Mouse (Mus musculus): ENCODE data around the gene Bcl7c. TPM values are rescaled to one million over a fixed set of nuclear protein-coding genes. Genes with fewer than 3 reads are reported as not detected.

Bcl7c gene
- total RNA-seq, 2 experiments from 2014 or later, result 32.7 to 39.9 TPM

DNA sequence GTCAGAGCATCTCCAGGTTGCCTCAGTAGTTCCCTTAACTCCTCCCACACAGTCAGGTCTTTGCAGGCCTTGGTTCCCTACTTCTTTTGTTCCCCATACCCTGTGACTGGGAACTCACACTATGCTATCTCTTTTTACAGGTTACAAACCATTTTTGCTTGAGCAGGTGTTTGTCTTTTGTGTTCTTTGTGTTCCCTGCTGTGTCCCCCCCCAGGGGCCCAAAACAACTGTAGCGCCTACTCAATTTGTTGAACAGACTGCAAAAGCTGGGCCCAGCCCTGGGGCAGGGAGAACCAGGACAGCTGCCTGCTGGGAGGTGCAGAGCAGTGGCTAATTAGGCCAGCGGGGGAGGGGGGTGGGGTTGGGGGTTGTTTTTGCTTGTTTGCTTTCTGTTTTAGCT, 90.8 kb downstream of the Bcl7c start:
- Histone ChIP-seq H3K27ac (no peak overlapping the region), H3K4me3 (no peak overlapping the region)
- intact Hi-C loops (cut with DNase I), result no loop called here
- DNase-seq (ENCODE audit: extremely low spot score in 1 of 2, low spot score in 2 of 2), result no peak
- no peak for TF ChIP-seq CTCF (IDR thresholded peaks at IDR 0.05)

DNA sequence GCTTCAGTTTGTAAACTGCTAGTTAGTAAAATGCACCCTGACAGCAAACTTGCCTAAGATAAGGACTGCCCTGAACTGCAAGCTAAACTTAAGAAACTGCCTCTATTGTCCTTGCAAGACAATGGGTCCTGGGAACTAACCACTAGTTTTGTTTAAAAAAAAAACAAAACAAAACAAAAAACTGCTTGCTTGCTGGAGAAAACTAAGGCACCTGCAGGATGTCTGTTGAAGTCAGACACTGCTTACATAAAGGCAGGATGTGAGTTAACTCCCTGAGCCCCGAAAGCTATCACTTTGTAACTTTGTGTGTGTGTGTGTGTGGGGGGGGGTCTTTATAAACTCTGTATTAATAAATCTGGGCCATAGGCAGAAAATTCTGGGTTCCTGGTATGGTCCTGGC, 91.9 kb downstream of the Bcl7c start:
- Histone ChIP-seq H3K27ac (no peak overlapping the region), H3K4me3 (no peak overlapping the region)
- no peak for DNase-seq (ENCODE audit: extremely low spot score in 1 of 2, low spot score in 2 of 2)
- no peak for TF ChIP-seq CTCF (IDR thresholded peaks at IDR 0.05)
- intact Hi-C loops (cut with DNase I), result no loop called here

DNA sequence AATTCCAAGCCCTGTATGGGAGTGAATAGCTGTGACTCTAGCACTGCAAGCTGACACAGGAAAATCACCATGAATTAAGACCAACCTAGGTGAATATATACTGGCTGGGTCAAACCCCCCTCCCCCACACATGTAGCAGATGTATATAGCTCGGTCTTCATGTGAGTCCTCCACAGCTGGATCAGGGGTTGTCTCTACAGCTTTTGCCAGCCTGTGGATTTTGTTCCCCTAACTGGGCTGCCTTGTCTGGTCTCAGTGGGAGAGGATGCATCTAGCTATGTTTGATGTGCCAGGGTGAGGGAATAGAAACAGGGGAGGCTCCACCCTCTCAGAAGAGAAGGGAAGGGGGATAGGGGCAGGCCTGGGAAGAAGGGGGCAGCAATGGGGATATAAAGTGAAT, 92.4 kb downstream of the Bcl7c start:
- intact Hi-C loops (cut with DNase I), result no loop called here
- no peak overlapping the region for H3K4me3 ChIP-seq
- no peak for TF ChIP-seq CTCF (IDR thresholded peaks at IDR 0.05)

DNA sequence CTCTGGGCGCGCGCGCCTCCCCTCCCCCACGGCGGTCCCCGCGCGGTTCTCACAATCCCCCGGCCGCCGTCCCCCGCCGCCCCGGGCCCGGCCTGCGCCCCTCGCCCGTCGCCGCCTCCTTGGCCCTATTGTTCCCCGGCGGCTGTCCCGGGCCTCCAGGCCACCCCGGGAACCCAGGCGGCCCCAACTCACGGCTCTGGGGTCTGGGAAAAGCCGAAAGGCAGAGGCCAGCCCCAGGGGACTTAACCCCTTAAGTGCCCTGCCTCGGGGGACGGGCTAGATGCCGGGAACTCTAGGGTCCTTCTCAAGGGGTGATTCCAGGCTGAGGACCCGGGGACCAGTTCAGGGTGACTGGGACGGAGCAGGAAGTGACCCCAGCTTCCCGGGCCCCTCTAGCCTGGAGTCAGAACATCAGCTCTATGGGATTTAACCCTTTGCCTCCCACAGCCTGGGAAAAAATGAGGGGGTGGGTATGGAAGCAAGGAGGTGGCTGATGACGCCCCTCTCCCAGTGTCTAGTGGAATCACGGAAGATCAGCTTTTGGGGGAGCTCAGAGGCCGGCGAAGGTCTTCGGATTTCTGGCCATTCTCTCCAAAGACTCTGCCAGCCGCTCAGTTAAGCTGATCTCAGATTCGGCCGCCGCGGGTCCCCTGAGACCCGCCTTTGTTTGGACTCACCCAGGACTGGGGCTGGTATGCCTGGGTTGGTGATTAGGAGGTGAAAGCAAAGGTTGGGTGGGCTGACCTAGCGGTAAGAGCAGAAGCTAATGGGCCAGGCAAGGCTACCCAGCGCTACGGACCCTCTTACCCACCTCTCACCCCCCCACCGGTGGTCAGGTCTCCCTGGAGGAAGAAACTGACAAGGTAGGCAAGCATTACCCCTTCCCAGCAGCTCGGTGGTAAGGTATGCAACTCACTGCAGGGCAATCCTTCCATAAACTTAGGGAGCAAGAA, 93.6 kb downstream of the Bcl7c start, which contains the start of gene Zfp629:
TSS of gene Zfp629 (minus strand) at position 907 of the 953 bp plus-strand sequence.
- peak within 1 kb of the TSS; percentile 91 for H3K27ac ChIP-seq
- peak; percentile 69 to 76 for DNase-seq (ENCODE audit: extremely low spot score in 1 of 2, low spot score in 2 of 2)
- peak within 1 kb of the TSS; percentile 98 for H3K4me3 ChIP-seq
- intact Hi-C loops (cut with DNase I), result no loop called here
- no peak for TF ChIP-seq CTCF (IDR thresholded peaks at IDR 0.05)

More for the DNA sequence above, 92.4 kb downstream of the Bcl7c start:
- no peak overlapping the region for H3K27ac ChIP-seq
- no peak for DNase-seq (ENCODE audit: extremely low spot score in 1 of 2, low spot score in 2 of 2)

DNA sequence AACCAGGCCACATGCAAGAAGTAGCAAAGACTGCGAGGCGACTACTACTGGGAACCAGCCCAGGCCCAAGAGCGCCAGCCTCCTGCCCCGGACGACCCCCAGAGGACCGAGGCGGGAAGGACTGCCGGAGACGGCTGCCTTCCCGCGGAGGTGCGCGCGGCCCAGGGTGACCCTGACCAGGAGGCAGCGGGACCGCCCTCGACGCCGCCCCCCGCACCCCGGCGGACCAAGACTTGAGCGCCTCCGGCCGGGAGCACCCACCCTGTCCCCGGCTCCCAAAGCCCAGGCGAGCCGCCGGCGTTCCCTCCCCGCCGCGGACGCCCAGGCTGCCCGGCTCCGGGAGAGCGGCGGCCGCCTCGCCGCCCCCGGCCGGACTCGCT, 94.2 kb downstream of the Bcl7c start:
- intact Hi-C loops (cut with DNase I), result no loop called here
- no peak for TF ChIP-seq CTCF (IDR thresholded peaks at IDR 0.05)
- DNase-seq (ENCODE audit: extremely low spot score in 1 of 2, low spot score in 2 of 2), result peak in 1 of 2 experiments; percentile 47
- H3K4me3 ChIP-seq, result peak overlapping the region; percentile 98
- H3K27ac ChIP-seq, result peak overlapping the region; percentile 91

DNA sequence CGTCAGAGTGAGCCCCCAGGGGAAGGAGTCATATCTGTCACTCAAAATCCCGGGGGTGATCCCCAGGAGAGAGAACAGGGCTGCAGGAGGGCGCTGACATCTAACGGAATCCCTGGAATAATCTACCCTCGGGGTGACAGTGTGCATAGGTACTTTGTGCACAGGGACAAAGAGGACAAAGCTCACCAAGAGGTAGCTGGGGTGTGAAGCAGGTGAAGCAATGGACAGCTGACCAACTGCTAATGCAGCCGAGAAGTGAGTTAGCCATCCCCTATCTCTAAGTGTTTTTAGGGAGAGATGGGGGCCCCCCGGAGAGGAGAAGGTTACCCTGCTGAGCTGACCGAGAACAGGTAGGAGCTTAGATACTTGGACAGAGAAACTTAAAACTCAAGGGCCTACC, 94.6 kb downstream of the Bcl7c start:
- DNase-seq (ENCODE audit: extremely low spot score in 1 of 2, low spot score in 2 of 2), result no peak
- TF ChIP-seq CTCF (IDR thresholded peaks at IDR 0.05), result no peak
- H3K4me3 ChIP-seq, result peak overlapping the region; percentile 98
- H3K27ac ChIP-seq, result peak overlapping the region; percentile 91; the same call in 1 of the 2 replicates
- intact Hi-C loops (cut with DNase I), result no loop called here

DNA sequence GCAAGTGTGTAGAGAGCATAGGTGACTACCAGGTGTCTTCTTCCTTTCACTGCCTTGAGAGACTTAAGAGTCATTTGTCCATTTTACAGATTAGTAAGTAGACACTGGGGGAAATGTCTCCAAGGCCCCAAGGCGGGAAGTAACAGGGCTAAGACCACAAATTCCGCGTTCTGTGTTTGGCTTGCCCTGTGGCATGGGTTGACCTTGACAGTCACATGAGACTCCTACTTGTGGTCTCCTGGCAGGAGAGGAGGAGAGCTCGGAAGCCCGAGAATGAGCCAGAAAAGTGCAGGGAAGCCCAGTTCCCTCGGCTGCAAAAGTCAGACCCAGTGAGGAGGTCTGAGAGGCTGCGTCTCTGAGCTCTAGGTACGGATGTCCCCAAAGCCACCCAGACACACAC, 95.2 kb downstream of the Bcl7c start:
- DNase-seq (ENCODE audit: extremely low spot score in 1 of 2, low spot score in 2 of 2), result no peak
- Histone ChIP-seq H3K4me3 (no peak overlapping the region; the same call in 1 of the 2 replicates), H3K27ac (no peak overlapping the region)
- TF ChIP-seq CTCF (IDR thresholded peaks at IDR 0.05), result no peak
- intact Hi-C loops (cut with DNase I), result no loop called here

DNA sequence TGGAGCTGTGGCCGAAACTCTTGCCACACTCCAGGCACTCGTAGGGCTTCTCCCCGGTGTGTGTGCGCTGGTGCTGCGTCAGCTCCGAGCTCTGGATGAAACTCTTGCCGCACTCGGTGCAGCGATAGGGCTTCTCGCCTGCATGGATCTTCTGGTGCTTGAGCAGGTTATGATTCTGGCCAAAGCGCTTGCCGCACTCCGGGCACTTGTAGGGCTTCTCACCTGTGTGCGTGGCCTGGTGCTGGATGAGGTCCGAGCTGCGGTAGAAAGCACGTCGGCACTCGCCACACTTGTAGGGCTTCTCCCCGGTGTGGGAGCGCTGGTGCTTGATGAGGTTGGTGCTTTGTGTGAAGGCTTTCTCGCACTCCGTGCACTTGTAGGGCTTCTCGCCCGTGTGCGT, 97.2 kb downstream of the Bcl7c start:
- no peak for DNase-seq (ENCODE audit: extremely low spot score in 1 of 2, low spot score in 2 of 2)
- no peak overlapping the region for H3K4me3 ChIP-seq
- intact Hi-C loops (cut with DNase I), result no loop called here

More for the DNA sequence above, 97.2 kb downstream of the Bcl7c start:
- no peak overlapping the region for H3K27ac ChIP-seq
- no peak for TF ChIP-seq CTCF (IDR thresholded peaks at IDR 0.05)

Small RNA genes within 50 kb of the gene (microRNA-seq; reads per million reads assigned to microRNA genes)
- 0 reads per million in 2 experiments for gene Mir762

Other genes with a start within 250 kb of the Bcl7c start
- 10 to 100 TPM; 28.4 to 33.4 TPM for gene Prr14, start 249.3 kb downstream of the Bcl7c start, total RNA-seq (2021)
- 10 to 100 TPM; 62.3 to 63.9 TPM for gene Fbrs, start 229.7 kb downstream of the Bcl7c start, total RNA-seq (2021)
- 100 to 1,000 TPM; 122 to 126 TPM for gene Srcap, start 196.9 kb downstream of the Bcl7c start, total RNA-seq (2021)
- 10 to 100 TPM; 12.6 TPM for gene Gm42715, start 189.3 kb downstream of the Bcl7c start, total RNA-seq (2021)
- 1 to 10 TPM in 1 of 2 experiments, under 1 TPM in 1; 0.50 to 1.0 TPM for gene Tmem265, start 147.5 kb downstream of the Bcl7c start, total RNA-seq (2021)
- 10 to 100 TPM; 78.1 to 79.8 TPM for gene Phkg2, start 135.6 kb downstream of the Bcl7c start, total RNA-seq (2021)
- gene Ccdc189, start 120.3 kb downstream of the Bcl7c start, total RNA-seq (2021), result 10 to 100 TPM in 1 of 2 experiments, 1 to 10 TPM in 1; 9.4 to 10.8 TPM
- 10 to 100 TPM; 78.8 to 79.6 TPM for gene Rnf40, start 120.2 kb downstream of the Bcl7c start, total RNA-seq (2021)
- 10 to 100 TPM; 24.5 to 26.2 TPM for gene Zfp629, start 93.1 kb downstream of the Bcl7c start, total RNA-seq (2021)
- gene Ctf1, start 3.8 kb upstream of the Bcl7c start, total RNA-seq (2021), result 1 to 10 TPM; 2.8 to 3.8 TPM
- not detected for gene Ctf2, start 23.2 kb upstream of the Bcl7c start, total RNA-seq (2021)
- 10 to 100 TPM; 72.4 to 81.5 TPM for gene Fbxl19, start 35.6 kb upstream of the Bcl7c start, total RNA-seq (2021)
- 10 to 100 TPM; 19.8 to 21.8 TPM for gene Orai3, start 60.9 kb upstream of the Bcl7c start, total RNA-seq (2021)
- 10 to 100 TPM; 48.8 to 55.2 TPM for gene Setd1a, start 67.7 kb upstream of the Bcl7c start, total RNA-seq (2021)
- gene Gm49388, start 76.7 kb upstream of the Bcl7c start, total RNA-seq (2021), result 1 to 10 TPM; 4.2 to 4.3 TPM
- gene Hsd3b7, start 91.7 kb upstream of the Bcl7c start, total RNA-seq (2021), result 1 to 10 TPM; 4.2 to 4.5 TPM
- 10 to 100 TPM; 85.7 to 98.9 TPM for gene Stx4a, start 115.4 kb upstream of the Bcl7c start, total RNA-seq (2021)
- 100 to 1,000 TPM; 449 to 456 TPM for gene Stx1b, start 115.6 kb upstream of the Bcl7c start, total RNA-seq (2021)
- gene Zfp646, start 167.3 kb upstream of the Bcl7c start, total RNA-seq (2021), result 10 to 100 TPM; 34.2 to 34.6 TPM
- 10 to 100 TPM; 23.3 to 24.1 TPM for gene Zfp668, start 167.9 kb upstream of the Bcl7c start, total RNA-seq (2021)
- 1 to 10 TPM; 2.1 to 2.8 TPM for gene Prss53, start 182.0 kb upstream of the Bcl7c start, total RNA-seq (2021)
- not detected for gene Gm21974, start 186.5 kb upstream of the Bcl7c start, total RNA-seq (2021)
- gene Vkorc1, start 186.7 kb upstream of the Bcl7c start, total RNA-seq (2021), result 10 to 100 TPM; 22.0 to 23.4 TPM
- gene Bckdk, start 195.1 kb upstream of the Bcl7c start, total RNA-seq (2021), result 10 to 100 TPM; 38.5 to 39.9 TPM
- gene Kat8, start 203.6 kb upstream of the Bcl7c start, total RNA-seq (2021), result 10 to 100 TPM; 34.7 to 35.4 TPM
- gene Prss8, start 221.2 kb upstream of the Bcl7c start, total RNA-seq (2021), result under 1 TPM; 0.26 to 0.38 TPM
- 1 to 10 TPM; 8.5 to 9.8 TPM for gene Prss36, start 237.8 kb upstream of the Bcl7c start, total RNA-seq (2021)